Mouse (Mus musculus) duodenum, adult 2 months (tissue): Measurements from ENCODE around the gene Galnt16. TPM values are rescaled to one million over a fixed set of nuclear protein-coding genes. Genes with fewer than 3 reads are reported as not detected.

ENCODE experiments used
- polyA plus RNA-seq: library from polyadenylated mRNA; depleted of rRNA; stranded (reverse); fragments of >200 nt; gene quantifications from 2 replicates; pipeline ENCODE4 v1.2.3, GENCODE M21; 2012; ENCODE audit warnings: low replicate concordance; rRNA removed

Gene Galnt16
- polyA plus RNA-seq: 0.49 and 0.91 TPM in 2 replicates

GRCm38 (mm10) chr12:80517977-80518376, at the start of gene Galnt16:
Gene Galnt16 (plus strand): TSS chr12:80518277.

GRCm38 (mm10) chr12:80643693-80644505, 125.8 kb downstream of the Galnt16 start, which contains the start of the genes Slc39a9 and Erh:
Gene Slc39a9 (plus strand): TSS chr12:80643883.
Gene Erh (minus strand): TSS chr12:80644341.

Other genes with a start within 250 kb of the Galnt16 start
- 7.5 and 11.1 TPM in 2 replicates for gene Dcaf5, start 81.7 kb upstream of the Galnt16 start, polyA plus RNA-seq
- gene Exd2, start 55.2 kb upstream of the Galnt16 start, polyA plus RNA-seq: 2.3 and 3.3 TPM in 2 replicates
- gene Slc39a9, start 125.6 kb downstream of the Galnt16 start, polyA plus RNA-seq: 43.9 and 92.0 TPM in 2 replicates
- gene Erh, start 126.1 kb downstream of the Galnt16 start, polyA plus RNA-seq: 6.1 and 9.5 TPM in 2 replicates
- gene Plekhd1, start 174.3 kb downstream of the Galnt16 start, polyA plus RNA-seq: 0.38 and 1.7 TPM in 2 replicates
- gene Ccdc177, start 242.4 kb downstream of the Galnt16 start, polyA plus RNA-seq: 0.07 and 0.09 TPM in 2 replicates